Mouse (Mus musculus) CH12.LX (cell line): ENCODE results near the gene Olfr288. TPM values are rescaled to one million over a fixed set of nuclear protein-coding genes. Genes with fewer than 3 reads are reported as not detected.

Experiments used
- DNase-seq: peaks from one replicate; pipeline ENCODE4 v3.0.0-alpha.2; 2013; ENCODE audit errors: extremely low read depth
- H3K27ac ChIP-seq: 2 replicates; pipeline ENCODE4 v1.5.1; 2012; ENCODE audit warnings: low read depth, mild to moderate bottlenecking, control low read depth, moderate library complexity; ENCODE audit not compliant: insufficient read depth
- H3K27me3 ChIP-seq: replicated peaks from 2 replicates; pipeline ENCODE3; 2012; ENCODE audit warnings: inconsistent platforms
- H3K36me3 ChIP-seq, 2 experiments: replicated peaks in 1 of 2; 2 replicates each; pipeline versions ENCODE3 to v1.6.1; 2012; ENCODE audit warnings: inconsistent platforms in 1 of 2, low read length in 1 of 2, mild to moderate bottlenecking in 1 of 2, mixed read lengths in 1 of 2, moderate library complexity in 1 of 2; ENCODE audit not compliant: control insufficient read depth in 1 of 2, insufficient read depth in 1 of 2
- H3K4me1 ChIP-seq, 2 experiments: 2 replicates each; pipeline ENCODE4 v1.6.1; 2012; ENCODE audit warnings: inconsistent platforms in 1 of 2, moderate library complexity in 1 of 2; ENCODE audit not compliant: insufficient read depth in 2 of 2, control insufficient read depth in 1 of 2
- H3K4me2 ChIP-seq: 2 replicates; pipeline ENCODE4 v1.6.1; 2012; ENCODE audit warnings: low read depth, mild to moderate bottlenecking, control low read depth; ENCODE audit not compliant: poor library complexity, insufficient read depth, severe bottlenecking
- H3K4me3 ChIP-seq, 3 experiments: fragments of 150-350 bp in 1 of 3; sonication (generic) in 1 of 3; replicated peaks in 1 of 3; 2 replicates each; pipeline versions ENCODE3 to v1.5.1; 2011 to 2012; ENCODE audit warnings: low read depth in 2 of 3, low read length in 2 of 3, mild to moderate bottlenecking in 2 of 3, moderate library complexity in 2 of 3, control low read depth in 1 of 3, improper control_type of control experiment in 1 of 3, inconsistent platforms in 1 of 3, mixed read lengths in 1 of 3; ENCODE audit not compliant: poor library complexity in 1 of 3
- H3K79me2 ChIP-seq: replicated peaks from 2 replicates; pipeline ENCODE4 v1.6.1; 2012; ENCODE audit warnings: mild to moderate bottlenecking, moderate library complexity; ENCODE audit not compliant: control insufficient read depth, poor library complexity, insufficient read depth, severe bottlenecking; ENCODE audit errors: extremely low read depth
- H3K9ac ChIP-seq: 2 replicates; pipeline ENCODE4 v1.6.1; 2012; ENCODE audit warnings: low read depth, mild to moderate bottlenecking, control low read depth, moderate library complexity; ENCODE audit not compliant: insufficient read depth
- H3K9me3 ChIP-seq: replicated peaks from 2 replicates; pipeline ENCODE3; 2012; ENCODE audit warnings: low read length, inconsistent platforms, mixed read lengths
- CHD1 ChIP-seq: IDR thresholded peaks from 2 replicates; pipeline ENCODE4 v1.6.1; 2012; ENCODE audit warnings: low read depth, low read length, improper control_type of control experiment, inconsistent platforms
- ETS1 ChIP-seq: conservative IDR thresholded peaks from 2 replicates; pipeline ENCODE4 v1.6.1; 2012; ENCODE audit warnings: low read depth, mild to moderate bottlenecking, inconsistent platforms, low read length, improper control_type of control experiment, moderate library complexity
- JUN ChIP-seq: IDR thresholded peaks from 2 replicates; pipeline ENCODE4 v1.6.1; 2011; ENCODE audit warnings: low read depth, mild to moderate bottlenecking, low read length, improper control_type of control experiment, moderate library complexity; ENCODE audit not compliant: insufficient read depth
- JUND ChIP-seq: conservative IDR thresholded peaks from 2 replicates; pipeline ENCODE4 v1.6.1; 2011; ENCODE audit warnings: low read depth, low read length, improper control_type of control experiment
- KAT2A ChIP-seq: IDR thresholded peaks from 2 replicates; pipeline ENCODE4 v1.6.1; 2012; ENCODE audit warnings: low read length, improper control_type of control experiment, inconsistent platforms; ENCODE audit not compliant: insufficient replicate concordance
- MAFK ChIP-seq: IDR thresholded peaks from 2 replicates; pipeline ENCODE4 v1.6.1; 2011; ENCODE audit warnings: low read length, improper control_type of control experiment; ENCODE audit not compliant: insufficient replicate concordance
- MEF2A ChIP-seq: IDR thresholded peaks from 2 replicates; pipeline ENCODE4 v1.6.1; 2014; ENCODE audit warnings: low read depth, mild to moderate bottlenecking, inconsistent platforms, low read length, improper control_type of control experiment, borderline replicate concordance
- MXI1 ChIP-seq: IDR thresholded peaks from 2 replicates; pipeline ENCODE4 v1.6.1; 2011; ENCODE audit warnings: mild to moderate bottlenecking, low read depth, low read length, improper control_type of control experiment
- NELFE ChIP-seq: IDR thresholded peaks from 2 replicates; pipeline ENCODE4 v1.6.1; 2011; ENCODE audit warnings: low read depth, low read length, improper control_type of control experiment
- POLR2A ChIP-seq: IDR thresholded peaks from 2 replicates; pipeline ENCODE4 v1.6.1; 2011; ENCODE audit warnings: low read depth, mild to moderate bottlenecking, improper control_type of control experiment, low read length
- SMC3 ChIP-seq: IDR thresholded peaks from 2 replicates; pipeline ENCODE4 v1.6.1; 2011; ENCODE audit warnings: low read depth, low read length, improper control_type of control experiment
- TBP ChIP-seq: conservative IDR thresholded peaks from 2 replicates; pipeline ENCODE4 v1.6.1; 2011; ENCODE audit warnings: low read depth, low read length, improper control_type of control experiment
- TCF12 ChIP-seq: IDR thresholded peaks from 2 replicates; pipeline ENCODE4 v1.6.1; 2014; ENCODE audit warnings: low read depth, mild to moderate bottlenecking, inconsistent platforms, low read length, improper control_type of control experiment
- UBTF ChIP-seq: IDR thresholded peaks from 2 replicates; pipeline ENCODE4 v1.6.1; 2012; ENCODE audit warnings: low read depth, mild to moderate bottlenecking, inconsistent platforms, low read length, improper control_type of control experiment, moderate library complexity
- ZC3H11A ChIP-seq: IDR thresholded peaks from 2 replicates; pipeline ENCODE4 v1.6.1; 2012; ENCODE audit warnings: low read depth, mild to moderate bottlenecking, inconsistent platforms, low read length, improper control_type of control experiment
- dilution Hi-C: fragments of 300-500 bp; cut with MboI; formaldehyde crosslinking; loops from 2 replicates; pipeline ENCODE4 v1.14.3; 2020; ENCODE audit warnings: low sequenced_read_pairs; ENCODE audit not compliant: extremely low pct_unique_long_range_greater_than_20kb, extremely low pct_ligation_motif_present
- in situ Hi-C: fragments of 300-500 bp; cut with MboI; formaldehyde crosslinking; loops from 3 replicates; pipeline ENCODE4 v1.14.3; 2019; ENCODE audit warnings: low sequenced_read_pairs, low pct_ligation_motif_present, low pct_unique_long_range_greater_than_20kb, mixed read lengths
- polyA plus RNA-seq: library from polyadenylated mRNA; unstranded; fragments of >175 nt; gene quantifications from 2 replicates; pipeline ENCODE4 v1.2.1, GENCODE M21; 2012; ENCODE audit warnings: low read depth; ENCODE audit not compliant: insufficient read length
- total RNA-seq, 2 experiments: library from RNA; depleted of rRNA; stranded (reverse); fragments of 300-350 nt in 1 of 2; fragments of >200 nt in 1 of 2; gene quantifications; 2 replicates each; pipeline ENCODE4 v1.2.3; 2012 to 2014

Olfr288 gene
- total and polyA plus RNA-seq, 3 experiments = not detected

- no peak overlapping the region for H3K27ac ChIP-seq
- dilution Hi-C loops = no loop called here
These were observed 14.3 kb upstream of the Olfr288 start for GRCm38 (mm10) chr15:98209676-98210075.

DNA sequence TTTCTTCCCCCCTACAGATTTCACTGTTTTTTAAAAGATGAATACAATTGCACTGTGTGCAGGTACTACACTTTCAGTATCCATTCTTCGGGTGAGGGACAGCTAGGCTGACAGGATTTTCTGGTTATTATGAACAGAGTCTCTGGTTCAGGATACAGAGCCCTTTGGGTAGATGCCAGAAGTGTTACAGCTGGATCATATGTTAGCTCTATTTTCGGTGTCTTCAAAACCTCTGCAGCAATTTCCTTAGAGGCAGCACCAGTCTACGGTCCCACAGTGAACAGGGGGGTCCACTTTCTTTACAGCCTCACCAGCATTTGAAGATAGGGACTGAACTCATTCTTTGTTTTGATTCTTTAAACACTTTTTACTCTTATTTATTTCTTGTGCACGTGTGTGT lies 10.9 kb downstream of the Olfr288 start:
- H3K27ac ChIP-seq = no peak overlapping the region
- no peaks in the 10 kb centered on the region for H3K36me3 ChIP-seq
- no peak overlapping the region for H3K4me2 ChIP-seq
- H3K79me2 ChIP-seq = no peaks in the 10 kb centered on the region
- TF ChIP-seq UBTF (no peak), NELFE (no peak), ETS1 (no peak), KAT2A (no peak), SMC3 (no peak), MAFK (no peak), MXI1 (no peak), TBP (no peak), TCF12 (no peak)
- no peak overlapping the region for H3K9ac ChIP-seq
- peaks cover 77% of the 10 kb centered on the region for H3K27me3 ChIP-seq
- no peak overlapping the region for H3K4me3 ChIP-seq
- no peaks in the 10 kb centered on the region for H3K9me3 ChIP-seq
- in situ Hi-C loops = loop anchor here (10.0 kb wide), 3 partner anchors 200 to 320 kb away; partner anchors contain the start of gene Olfr283
- dilution Hi-C loops = no loop called here
- no peak for DNase-seq
- peaks cover 3 to 19% of the 10 kb centered on the region in 2 experiments; a peak in 2 of 4 replicates for H3K4me1 ChIP-seq

More at GRCm38 (mm10) chr15:98209676-98210075, 14.3 kb upstream of the Olfr288 start:
- no peak for DNase-seq
- H3K4me1 ChIP-seq = peaks cover 0 to 4% of the 10 kb centered on the region in 2 experiments; a peak in 1 of 4 replicates
- in situ Hi-C loops = no loop called here
- no peak overlapping the region for H3K4me3 ChIP-seq
- no peak overlapping the region for H3K4me2 ChIP-seq
- H3K79me2 ChIP-seq = no peaks in the 10 kb centered on the region
- no peak overlapping the region for H3K9ac ChIP-seq
- no peaks in the 10 kb centered on the region for H3K36me3 ChIP-seq
- TF ChIP-seq ZC3H11A = no peak
- no peak for TF ChIP-seq CHD1
- TF ChIP-seq JUND = no peak
- no peak for TF ChIP-seq TCF12
- TF ChIP-seq JUN = no peak
- TF ChIP-seq MEF2A = no peak
- no peak for TF ChIP-seq KAT2A
- TF ChIP-seq POLR2A = no peak
- TF ChIP-seq UBTF = no peak
- no peak for TF ChIP-seq SMC3
- peaks cover 65% of the 10 kb centered on the region for H3K27me3 ChIP-seq
- H3K9me3 ChIP-seq = peaks cover 2% of the 10 kb centered on the region
